Mouse (Mus musculus): ENCODE measurements at regions not wholly inside any gene's neighbourhood (a gene's known extent, or its start where the extent isn't known, plus 50 kb on each side); places are given as distances from the start of the nearest gene placed in this dataset.

GRCm38 (mm10) chr4:90943687-90944385 lies 456.7 kb downstream of the Elavl2 start:
- no peak overlapping the region for H3K9ac ChIP-seq (ENCODE audit: insufficient read depth, low read depth)
- dilution Hi-C loops (cut with MboI; ENCODE audit: extremely low pct_ligation_motif_present, extremely low pct_unique_long_range_greater_than_20kb, low sequenced_read_pairs) (no loop called here), in situ Hi-C loops (cut with MboI; ENCODE audit: low pct_ligation_motif_present, low pct_unique_long_range_greater_than_20kb, low sequenced_read_pairs) (no loop called here)
- no peak for DNase-seq (ENCODE audit: extremely low read depth)
- H3K27me3 ChIP-seq (replicated peaks), result no peaks in the 10 kb centered on the region
- no peak overlapping the region for H3K4me3 ChIP-seq (replicated peaks in 1 of 3; ENCODE audit: low read depth in 2 of 3, low read length in 2 of 3, poor library complexity in 1 of 3)
- H3K9me3 ChIP-seq (replicated peaks; ENCODE audit: low read length), result peaks cover 45% of the 10 kb centered on the region
- H3K36me3 ChIP-seq (replicated peaks in 1 of 2; ENCODE audit: control insufficient read depth in 1 of 2, insufficient read depth in 1 of 2, low read length in 1 of 2), result no peaks in the 10 kb centered on the region
- no peaks in the 10 kb centered on the region for H3K4me1 ChIP-seq (ENCODE audit: control insufficient read depth in 1 of 2, insufficient read depth in 2 of 2)
- no peak overlapping the region for H3K27ac ChIP-seq (ENCODE audit: insufficient read depth, low read depth)
- TF ChIP-seq UBTF (IDR thresholded peaks at IDR 0.05; ENCODE audit: low read depth, low read length), result no peak
- TF ChIP-seq NELFE (IDR thresholded peaks at IDR 0.05; ENCODE audit: low read depth, low read length), result no peak
- no peak for TF ChIP-seq ETS1 (conservative IDR thresholded peaks at IDR 0.05; ENCODE audit: low read depth, low read length)
- no peak for TF ChIP-seq POLR2AphosphoS2 (IDR thresholded peaks at IDR 0.05; ENCODE audit: low read depth, low read length)
- no peak for TF ChIP-seq MAFK (IDR thresholded peaks at IDR 0.05; ENCODE audit: insufficient replicate concordance, low read length)
- TF ChIP-seq MXI1 (IDR thresholded peaks at IDR 0.05; ENCODE audit: low read depth, low read length), result no peak
- no peak for TF ChIP-seq TBP (conservative IDR thresholded peaks at IDR 0.05; ENCODE audit: low read depth, low read length)
- no peak for TF ChIP-seq MYC (IDR thresholded peaks at IDR 0.05; ENCODE audit: low read depth, low read length)
- no peak for TF ChIP-seq MEF2A (IDR thresholded peaks at IDR 0.05; ENCODE audit: borderline replicate concordance, low read depth, low read length)
- H3K79me2 ChIP-seq (replicated peaks; ENCODE audit: control insufficient read depth, extremely low read depth, insufficient read depth, poor library complexity, severe bottlenecking), result no peaks in the 10 kb centered on the region
- H3K4me2 ChIP-seq (ENCODE audit: insufficient read depth, low read depth, poor library complexity, severe bottlenecking), result no peak overlapping the region

- in situ Hi-C loops (cut with MboI; ENCODE audit: low pct_ligation_motif_present, low pct_unique_long_range_greater_than_20kb, low sequenced_read_pairs) (no loop called here), dilution Hi-C loops (cut with MboI; ENCODE audit: extremely low pct_ligation_motif_present, extremely low pct_unique_long_range_greater_than_20kb, low sequenced_read_pairs) (no loop called here)
- Histone ChIP-seq H3K4me2 (ENCODE audit: insufficient read depth, low read depth, poor library complexity, severe bottlenecking) (no peak overlapping the region), H3K9ac (ENCODE audit: insufficient read depth, low read depth) (no peak overlapping the region), H3K4me3 (replicated peaks in 1 of 3; ENCODE audit: low read depth in 2 of 3, low read length in 2 of 3, poor library complexity in 1 of 3) (no peak overlapping the region), H3K4me1 (ENCODE audit: control insufficient read depth in 1 of 2, insufficient read depth in 2 of 2) (no peaks in the 10 kb centered on the region), H3K27me3 (replicated peaks) (no peaks in the 10 kb centered on the region), H3K9me3 (replicated peaks; ENCODE audit: low read length) (peaks cover 13% of the 10 kb centered on the region), H3K79me2 (replicated peaks; ENCODE audit: control insufficient read depth, extremely low read depth, insufficient read depth, poor library complexity, severe bottlenecking) (no peaks in the 10 kb centered on the region), H3K36me3 (replicated peaks in 1 of 2; ENCODE audit: control insufficient read depth in 1 of 2, insufficient read depth in 1 of 2, low read length in 1 of 2) (no peaks in the 10 kb centered on the region), H3K27ac (ENCODE audit: insufficient read depth, low read depth) (no peak overlapping the region)
- TF ChIP-seq ZKSCAN1 (IDR thresholded peaks at IDR 0.05; ENCODE audit: borderline replicate concordance, low read depth, low read length) (no peak), ZNF384 (IDR thresholded peaks at IDR 0.05; ENCODE audit: low read depth, low read length) (no peak), POLR2A (IDR thresholded peaks at IDR 0.05; ENCODE audit: low read depth, low read length) (no peak), MAFK (IDR thresholded peaks at IDR 0.05; ENCODE audit: insufficient replicate concordance, low read length) (no peak), CHD2 (IDR thresholded peaks at IDR 0.05; ENCODE audit: low read length) (no peak), MAX (IDR thresholded peaks at IDR 0.05; ENCODE audit: low read length) (no peak), HCFC1 (IDR thresholded peaks at IDR 0.05; ENCODE audit: low read depth, low read length) (no peak), BHLHE40 (IDR thresholded peaks at IDR 0.05; ENCODE audit: low read depth, low read length) (no peak), TCF12 (IDR thresholded peaks at IDR 0.05; ENCODE audit: low read depth, low read length) (no peak), RCOR1 (conservative IDR thresholded peaks at IDR 0.05; ENCODE audit: low read depth, low read length) (no peak), MEF2A (IDR thresholded peaks at IDR 0.05; ENCODE audit: borderline replicate concordance, low read depth, low read length) (no peak), KAT2A (IDR thresholded peaks at IDR 0.05; ENCODE audit: insufficient replicate concordance, low read length) (no peak), JUND (conservative IDR thresholded peaks at IDR 0.05; ENCODE audit: low read depth, low read length) (no peak), RAD21 (IDR thresholded peaks at IDR 0.05; ENCODE audit: low read depth, low read length) (no peak), E2F4 (IDR thresholded peaks at IDR 0.05; ENCODE audit: insufficient replicate concordance, low read depth, low read length) (no peak), EP300 (IDR thresholded peaks at IDR 0.05; ENCODE audit: low read length) (no peak), TBP (conservative IDR thresholded peaks at IDR 0.05; ENCODE audit: low read depth, low read length) (no peak), SIN3A (IDR thresholded peaks at IDR 0.05; ENCODE audit: low read length) (no peak), MXI1 (IDR thresholded peaks at IDR 0.05; ENCODE audit: low read depth, low read length) (no peak), UBTF (IDR thresholded peaks at IDR 0.05; ENCODE audit: low read depth, low read length) (no peak)
- no peak for DNase-seq (ENCODE audit: extremely low read depth)
Observed at GRCm38 (mm10) chr4:90917312-90918107, 483.1 kb downstream of the Elavl2 start.

Data from CH12.LX (cell line).